Mouse (Mus musculus): Measurements from ENCODE around the gene Smarcd1. TPM values are rescaled to one million over a fixed set of nuclear protein-coding genes. Genes with fewer than 3 reads are reported as not detected.
A peak's percentile ranks its signal among the peaks of the same experiment; 100 is the strongest.

Smarcd1 gene
- total and polyA plus RNA-seq, 2 experiments from 2014 or later: 89.4 to 91.2 TPM

DNA sequence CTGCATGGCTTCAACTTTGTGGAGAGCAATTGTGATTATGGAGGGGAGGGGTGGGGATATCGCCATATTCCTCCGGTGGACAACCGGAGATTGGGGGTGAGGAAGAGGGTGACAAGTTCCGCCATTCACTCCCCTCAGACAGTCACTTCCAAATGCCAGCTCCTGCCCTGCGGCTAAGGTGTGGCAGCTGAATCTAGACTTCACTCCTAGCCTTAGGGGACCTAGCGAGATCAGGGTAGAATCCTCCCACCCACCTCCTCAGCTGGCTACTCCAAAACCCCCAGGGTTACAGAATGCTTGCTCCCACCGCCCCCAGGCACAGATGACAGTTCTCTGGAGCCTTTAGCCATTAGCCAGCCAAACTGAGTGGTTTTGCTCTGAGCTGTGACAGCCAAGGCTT, 22.9 kb upstream of the Smarcd1 start:
- no peak overlapping the region for H3K27ac ChIP-seq
- TF ChIP-seq CTCF (IDR thresholded peaks at IDR 0.05; ENCODE audit: low read depth): no peak
- H3K9me3 ChIP-seq (ENCODE audit: low read length): no peaks in the 10 kb centered on the region
- no peak overlapping the region for H3K9ac ChIP-seq (replicated peaks; ENCODE audit: low read length)
- ATAC-seq: no peak
- no peaks in the 10 kb centered on the region for H3K27me3 ChIP-seq (ENCODE audit: insufficient read depth, low read length)
- no peak overlapping the region for H3K4me3 ChIP-seq (ENCODE audit: low read length)
- WGBS: 66% methylated on average over 7 of the region's 7 CpGs
- H3K4me2 ChIP-seq (ENCODE audit: low read depth, low read length): no peak overlapping the region
- DNase-seq (ENCODE audit: low spot score): no peak
- H3K4me1 ChIP-seq (ENCODE audit: insufficient read depth, low read length): peaks cover 21% of the 10 kb centered on the region
- no peaks in the 10 kb centered on the region for H3K36me3 ChIP-seq (ENCODE audit: insufficient read depth, low read length)

DNA sequence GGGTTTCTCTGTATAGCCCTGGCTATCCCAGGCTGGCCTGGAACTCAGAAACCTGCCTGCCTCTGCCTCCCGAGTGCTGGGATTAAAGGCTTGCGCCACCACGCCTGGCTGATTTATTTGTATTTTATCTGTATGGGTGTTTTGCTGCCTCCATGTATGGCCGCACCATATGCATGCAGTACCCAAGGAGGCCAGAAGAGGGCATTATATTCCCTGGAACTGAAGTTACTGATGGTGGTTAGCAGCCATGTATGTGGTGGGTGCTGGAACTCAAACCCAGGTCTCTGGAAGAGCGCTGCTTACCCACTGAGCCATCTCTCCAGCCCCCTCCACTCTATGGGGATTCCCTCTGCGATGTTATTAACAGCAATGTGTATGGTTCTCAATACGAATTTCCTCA, 19.0 kb upstream of the Smarcd1 start:
- no peak for ATAC-seq
- Histone ChIP-seq H3K4me1 (ENCODE audit: insufficient read depth, low read length) (no peaks in the 10 kb centered on the region), H3K4me3 (ENCODE audit: low read length) (no peak overlapping the region), H3K27me3 (ENCODE audit: insufficient read depth, low read length) (no peaks in the 10 kb centered on the region), H3K9me3 (ENCODE audit: low read length) (no peaks in the 10 kb centered on the region), H3K27ac (no peak overlapping the region), H3K4me2 (ENCODE audit: low read depth, low read length) (no peak overlapping the region), H3K36me3 (ENCODE audit: insufficient read depth, low read length) (no peaks in the 10 kb centered on the region), H3K9ac (replicated peaks; ENCODE audit: low read length) (no peak overlapping the region)
- DNase-seq (ENCODE audit: low spot score): no peak
- peak; percentile 58 for TF ChIP-seq CTCF (IDR thresholded peaks at IDR 0.05; ENCODE audit: low read depth)
- WGBS: 93% methylated on average over 7 of the region's 7 CpGs

- Histone ChIP-seq H3K27ac (no peak overlapping the region), H3K4me2 (ENCODE audit: low read depth, low read length) (no peak overlapping the region), H3K4me3 (ENCODE audit: low read length) (no peak overlapping the region), H3K4me1 (ENCODE audit: insufficient read depth, low read length) (no peaks in the 10 kb centered on the region), H3K36me3 (ENCODE audit: insufficient read depth, low read length) (no peaks in the 10 kb centered on the region), H3K27me3 (ENCODE audit: insufficient read depth, low read length) (no peaks in the 10 kb centered on the region), H3K9me3 (ENCODE audit: low read length) (no peaks in the 10 kb centered on the region), H3K9ac (replicated peaks; ENCODE audit: low read length) (no peak overlapping the region)
- no peak for DNase-seq (ENCODE audit: low spot score)
- ATAC-seq: no peak
- 95% methylated on average over 5 of the region's 5 CpGs for WGBS
- TF ChIP-seq CTCF (IDR thresholded peaks at IDR 0.05; ENCODE audit: low read depth): no peak
Measured at GRCm38 (mm10) chr15:99684156-99684555, 17.8 kb upstream of the Smarcd1 start.

DNA sequence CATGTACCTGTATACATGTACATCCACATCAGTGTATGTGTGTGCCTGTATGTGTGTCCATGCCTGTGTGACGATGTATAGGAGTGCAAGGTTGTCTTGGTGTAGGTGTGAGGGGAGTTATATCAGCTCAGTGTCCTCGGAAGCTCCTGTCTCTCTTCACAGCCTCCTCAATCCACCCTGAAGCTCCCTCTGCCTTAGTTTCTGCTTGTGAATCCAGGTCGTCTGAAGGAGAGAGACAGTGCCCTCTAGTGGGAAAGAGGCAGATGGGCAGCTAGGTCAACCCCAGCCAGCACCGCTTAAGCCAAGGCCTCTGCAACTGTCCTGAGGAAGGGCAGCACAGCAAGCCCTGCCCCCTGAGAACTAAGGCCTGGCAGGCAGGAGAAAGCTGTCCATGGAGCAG, 13.2 kb upstream of the Smarcd1 start:
- WGBS: 2% methylated on average over 4 of the region's 4 CpGs
- Histone ChIP-seq H3K9me3 (ENCODE audit: low read length) (no peaks in the 10 kb centered on the region), H3K27ac (no peak overlapping the region), H3K4me3 (ENCODE audit: low read length) (no peak overlapping the region), H3K27me3 (ENCODE audit: insufficient read depth, low read length) (no peaks in the 10 kb centered on the region), H3K9ac (replicated peaks; ENCODE audit: low read length) (no peak overlapping the region), H3K36me3 (ENCODE audit: insufficient read depth, low read length) (no peaks in the 10 kb centered on the region), H3K4me2 (ENCODE audit: low read depth, low read length) (no peak overlapping the region), H3K4me1 (ENCODE audit: insufficient read depth, low read length) (no peaks in the 10 kb centered on the region)
- peak; percentile 96 for TF ChIP-seq CTCF (IDR thresholded peaks at IDR 0.05; ENCODE audit: low read depth)
- DNase-seq (ENCODE audit: low spot score) (peak; percentile 86), ATAC-seq (peak; percentile 57; the same call in 1 of the 2 replicates)

GRCm38 (mm10) chr15:99690924-99691323, 11.0 kb upstream of the Smarcd1 start:
- DNase-seq (ENCODE audit: low spot score): no peak
- no peak overlapping the region for H3K9ac ChIP-seq (replicated peaks; ENCODE audit: low read length)

GRCm38 (mm10) chr15:99691976-99692375, 10.0 kb upstream of the Smarcd1 start:
- ATAC-seq: peak; percentile 46; the same call in 1 of the 2 replicates
- TF ChIP-seq CTCF (IDR thresholded peaks at IDR 0.05; ENCODE audit: low read depth): no peak
- H3K27me3 ChIP-seq (ENCODE audit: insufficient read depth, low read length): no peaks in the 10 kb centered on the region
- no peak overlapping the region for H3K27ac ChIP-seq
- DNase-seq (ENCODE audit: low spot score): peak; percentile 39
- no peaks in the 10 kb centered on the region for H3K9me3 ChIP-seq (ENCODE audit: low read length)
- no peak overlapping the region for H3K4me2 ChIP-seq (ENCODE audit: low read depth, low read length)
- H3K9ac ChIP-seq (replicated peaks; ENCODE audit: low read length): no peak overlapping the region
- H3K36me3 ChIP-seq (ENCODE audit: insufficient read depth, low read length): peaks cover 3% of the 10 kb centered on the region; the same call in 1 of the 2 replicates
- no peaks in the 10 kb centered on the region for H3K4me1 ChIP-seq (ENCODE audit: insufficient read depth, low read length)
- WGBS: 42% methylated on average over 9 of the region's 9 CpGs
- H3K4me3 ChIP-seq (ENCODE audit: low read length): no peak overlapping the region

More at GRCm38 (mm10) chr15:99690924-99691323, 11.0 kb upstream of the Smarcd1 start:
- ATAC-seq: no peak
- no peaks in the 10 kb centered on the region for H3K36me3 ChIP-seq (ENCODE audit: insufficient read depth, low read length)
- H3K27ac ChIP-seq: no peak overlapping the region
- H3K4me2 ChIP-seq (ENCODE audit: low read depth, low read length): no peak overlapping the region
- H3K9me3 ChIP-seq (ENCODE audit: low read length): no peaks in the 10 kb centered on the region
- no peak for TF ChIP-seq CTCF (IDR thresholded peaks at IDR 0.05; ENCODE audit: low read depth)
- H3K4me1 ChIP-seq (ENCODE audit: insufficient read depth, low read length): no peaks in the 10 kb centered on the region
- no peak overlapping the region for H3K4me3 ChIP-seq (ENCODE audit: low read length)
- no peaks in the 10 kb centered on the region for H3K27me3 ChIP-seq (ENCODE audit: insufficient read depth, low read length)
- 25% methylated on average over 4 of the region's 4 CpGs for WGBS

- WGBS: 47% methylated on average over 2 of the region's 2 CpGs
- TF ChIP-seq CTCF (IDR thresholded peaks at IDR 0.05; ENCODE audit: low read depth): no peak
- no peak for DNase-seq (ENCODE audit: low spot score)
Measured at GRCm38 (mm10) chr15:99697309-99697708, 4.6 kb upstream of the Smarcd1 start.

More at GRCm38 (mm10) chr15:99697309-99697708, 4.6 kb upstream of the Smarcd1 start:
- no peak overlapping the region for H3K9ac ChIP-seq (replicated peaks; ENCODE audit: low read length)
- H3K4me1 ChIP-seq (ENCODE audit: insufficient read depth, low read length): 0 out of 2 replicates have a peak, but pooled peaks cover 2% of the 10 kb centered on the region
- H3K4me3 ChIP-seq (ENCODE audit: low read length): no peak overlapping the region
- no peaks in the 10 kb centered on the region for H3K9me3 ChIP-seq (ENCODE audit: low read length)
- no peak overlapping the region for H3K27ac ChIP-seq
- H3K4me2 ChIP-seq (ENCODE audit: low read depth, low read length): no peak overlapping the region
- ATAC-seq: no peak
- H3K36me3 ChIP-seq (ENCODE audit: insufficient read depth, low read length): peaks cover 10% of the 10 kb centered on the region; the same call in 1 of the 2 replicates
- H3K27me3 ChIP-seq (ENCODE audit: insufficient read depth, low read length): no peaks in the 10 kb centered on the region

Measured in hindbrain, postnatal 0 days (tissue).